Mouse (Mus musculus): ENCODE results near the gene Jade2. TPM values are rescaled to one million over a fixed set of nuclear protein-coding genes. Genes with fewer than 3 reads are reported as not detected.
A peak's percentile ranks its signal among the peaks of the same experiment; 100 is the strongest.

Gene Jade2
- total and polyA plus RNA-seq, 3 experiments = 25.6 to 60.1 (median 58.2) TPM

DNA sequence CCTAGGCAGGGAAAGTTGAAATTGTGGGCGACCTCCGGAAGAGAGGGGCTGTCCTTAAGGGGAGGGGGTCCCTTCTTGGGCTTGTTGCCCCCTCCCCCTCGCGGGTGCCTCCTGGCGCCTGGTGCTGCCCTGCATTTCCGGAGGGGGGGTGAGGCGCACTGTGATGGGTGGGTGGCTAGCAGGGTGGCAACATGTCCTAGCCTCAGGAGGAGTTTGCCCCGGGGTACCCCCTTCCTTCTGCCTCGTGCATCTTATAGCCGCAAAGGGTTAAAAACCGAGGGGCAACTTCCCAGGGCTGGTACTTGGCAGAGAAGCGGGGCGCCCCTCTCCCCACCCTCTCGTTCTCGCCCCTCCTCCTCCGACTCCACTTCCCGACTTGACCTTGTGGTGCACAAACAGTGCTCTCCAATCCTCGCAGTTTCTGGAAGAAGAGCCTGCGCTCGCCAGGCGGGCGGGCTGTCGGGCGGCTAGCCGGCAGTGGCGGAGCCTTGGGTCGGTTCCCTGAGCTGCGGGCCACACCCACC is 1.1 kb upstream of the Jade2 start:
- H3K36me3 ChIP-seq (replicated peaks in 1 of 2; ENCODE audit: control insufficient read depth in 1 of 2, insufficient read depth in 1 of 2, low read length in 1 of 2) = no peaks in the 10 kb centered on the region
- H3K9me3 ChIP-seq (replicated peaks; ENCODE audit: low read length) = peaks cover 13% of the 10 kb centered on the region
- peak; percentile 71 for DNase-seq (ENCODE audit: extremely low read depth)
- dilution Hi-C loops (cut with MboI; ENCODE audit: extremely low pct_ligation_motif_present, extremely low pct_unique_long_range_greater_than_20kb, low sequenced_read_pairs) = no loop called here
- peak overlapping the region; percentile 47 to 85 (median 84) for H3K4me3 ChIP-seq (replicated peaks in 1 of 3; ENCODE audit: low read depth in 2 of 3, low read length in 2 of 3, poor library complexity in 1 of 3)
- H3K9ac ChIP-seq (ENCODE audit: insufficient read depth, low read depth) = peak overlapping the region; percentile 99
- peak overlapping the region; percentile 76 for H3K4me2 ChIP-seq (ENCODE audit: insufficient read depth, low read depth, poor library complexity, severe bottlenecking)
- peaks cover 5 to 19% of the 10 kb centered on the region in 2 experiments; a peak in 3 of 4 replicates for H3K4me1 ChIP-seq (ENCODE audit: control insufficient read depth in 1 of 2, insufficient read depth in 2 of 2)
- H3K27ac ChIP-seq (ENCODE audit: insufficient read depth, low read depth) = peak overlapping the region; percentile 50
- peaks cover 18% of the 10 kb centered on the region for H3K79me2 ChIP-seq (replicated peaks; ENCODE audit: control insufficient read depth, extremely low read depth, insufficient read depth, poor library complexity, severe bottlenecking)
- TF ChIP-seq CTCF (conservative IDR thresholded peaks at IDR 0.05 in 1 of 2, IDR thresholded peaks at IDR 0.05 in 1 of 2; ENCODE audit: low read depth in 2 of 2, low read length in 2 of 2) = peak in 1 of 2 experiments; percentile 7; a peak in 1 of 4 replicates
- no peak for TF ChIP-seq EP300 (IDR thresholded peaks at IDR 0.05; ENCODE audit: low read length)
- no peak for TF ChIP-seq MXI1 (IDR thresholded peaks at IDR 0.05; ENCODE audit: low read depth, low read length)
- no peak for TF ChIP-seq PAX5 (IDR thresholded peaks at IDR 0.05; ENCODE audit: low read length)
- no peak for TF ChIP-seq SIN3A (IDR thresholded peaks at IDR 0.05; ENCODE audit: low read length)
- TF ChIP-seq JUN (IDR thresholded peaks at IDR 0.05; ENCODE audit: insufficient read depth, low read depth, low read length) = no peak
- no peak for TF ChIP-seq MYC (IDR thresholded peaks at IDR 0.05; ENCODE audit: low read depth, low read length)
- TF ChIP-seq MEF2A (IDR thresholded peaks at IDR 0.05; ENCODE audit: borderline replicate concordance, low read depth, low read length) = no peak
- TF ChIP-seq E2F4 (IDR thresholded peaks at IDR 0.05; ENCODE audit: insufficient replicate concordance, low read depth, low read length) = no peak
- 0 out of 2 replicates have a peak, but pooled peaks have one; percentile 37 for TF ChIP-seq TBP (conservative IDR thresholded peaks at IDR 0.05; ENCODE audit: low read depth, low read length)
- no peak for TF ChIP-seq NRF1 (IDR thresholded peaks at IDR 0.05; ENCODE audit: low read depth, low read length)
- no peak for TF ChIP-seq MAFK (IDR thresholded peaks at IDR 0.05; ENCODE audit: insufficient replicate concordance, low read length)
- TF ChIP-seq POLR2A (IDR thresholded peaks at IDR 0.05; ENCODE audit: low read depth, low read length) = peak; percentile 61
- TF ChIP-seq ZMIZ1 (IDR thresholded peaks at IDR 0.05; ENCODE audit: low read depth, low read length) = no peak
- no peak for TF ChIP-seq RCOR1 (conservative IDR thresholded peaks at IDR 0.05; ENCODE audit: low read depth, low read length)
- TF ChIP-seq ETS1 (conservative IDR thresholded peaks at IDR 0.05; ENCODE audit: low read depth, low read length) = no peak
- 0 out of 2 replicates have a peak, but pooled peaks have one; percentile 1 for TF ChIP-seq BHLHE40 (IDR thresholded peaks at IDR 0.05; ENCODE audit: low read depth, low read length)
- no peak for TF ChIP-seq USF1 (IDR thresholded peaks at IDR 0.05; ENCODE audit: low read depth, low read length)
- TF ChIP-seq ELF1 (IDR thresholded peaks at IDR 0.05; ENCODE audit: low read depth, low read length) = no peak
- TF ChIP-seq GABPA (IDR thresholded peaks at IDR 0.05; ENCODE audit: insufficient replicate concordance, low read depth, low read length) = no peak
- no peak; the same call in 1 of the 2 replicates for TF ChIP-seq CHD2 (IDR thresholded peaks at IDR 0.05; ENCODE audit: low read length)
- no peak; the same call in 1 of the 2 replicates for TF ChIP-seq SMC3 (IDR thresholded peaks at IDR 0.05; ENCODE audit: low read depth, low read length)
- no peak for TF ChIP-seq NELFE (IDR thresholded peaks at IDR 0.05; ENCODE audit: low read depth, low read length)
- TF ChIP-seq UBTF (IDR thresholded peaks at IDR 0.05; ENCODE audit: low read depth, low read length) = peak; percentile 95
- no peak; the same call in 1 of the 2 replicates for TF ChIP-seq USF2 (conservative IDR thresholded peaks at IDR 0.05; ENCODE audit: low read depth, low read length)
- peak; percentile 0; the same call in 1 of the 2 replicates for TF ChIP-seq RAD21 (IDR thresholded peaks at IDR 0.05; ENCODE audit: low read depth, low read length)
- TF ChIP-seq POLR2AphosphoS2 (IDR thresholded peaks at IDR 0.05; ENCODE audit: low read depth, low read length) = no peak
- TF ChIP-seq ZNF384 (IDR thresholded peaks at IDR 0.05; ENCODE audit: low read depth, low read length) = no peak
- no peak for TF ChIP-seq IRF4 (IDR thresholded peaks at IDR 0.05; ENCODE audit: low read depth, low read length)
- peak; percentile 44; the same call in 1 of the 2 replicates for TF ChIP-seq MAZ (IDR thresholded peaks at IDR 0.05; ENCODE audit: low read depth, low read length)
- no peak for TF ChIP-seq ZKSCAN1 (IDR thresholded peaks at IDR 0.05; ENCODE audit: borderline replicate concordance, low read depth, low read length)
- in situ Hi-C loops (cut with MboI; ENCODE audit: low pct_ligation_motif_present, low pct_unique_long_range_greater_than_20kb, low sequenced_read_pairs) = no loop called here
- no peaks in the 10 kb centered on the region for H3K27me3 ChIP-seq (replicated peaks)
